Mouse (Mus musculus) thymus, adult 2 months (tissue): Measurements from ENCODE around the gene Anpep. TPM values are rescaled to one million over a fixed set of nuclear protein-coding genes. Genes with fewer than 3 reads are reported as not detected.
"Not testable (repeated sequence)": the region's sequence is repeated elsewhere in the genome, so short reads cannot be mapped to it uniquely, and the experiment has no call there.

ENCODE experiments used
- DNase-seq: peaks from one replicate; pipeline ENCODE4 v3.0.0; 2021
- H3K27ac ChIP-seq: fragments of 200-500 bp; 2 replicates; pipeline ENCODE4 v1.5.1; 2012; ENCODE audit warnings: low read length, control low read depth; ENCODE audit not compliant: control insufficient read depth, insufficient read depth
- H3K27me3 ChIP-seq: fragments of 200-500 bp; 2 replicates; pipeline ENCODE4 v1.6.1; 2012; ENCODE audit warnings: mild to moderate bottlenecking, low read length, moderate library complexity, mixed read lengths; ENCODE audit not compliant: control insufficient read depth, insufficient read depth
- H3K36me3 ChIP-seq: fragments of 200-500 bp; 2 replicates; pipeline ENCODE4 v1.6.1; 2012; ENCODE audit warnings: mild to moderate bottlenecking, low read length, moderate library complexity; ENCODE audit not compliant: control insufficient read depth, insufficient read depth
- H3K4me1 ChIP-seq: fragments of 200-500 bp; replicated peaks from 2 replicates; pipeline ENCODE4 v1.6.1; 2012; ENCODE audit warnings: low read length; ENCODE audit not compliant: control insufficient read depth, insufficient read depth
- H3K4me3 ChIP-seq: fragments of 200-500 bp; 2 replicates; pipeline ENCODE4 v1.5.1; 2012; ENCODE audit warnings: mild to moderate bottlenecking, low read length, control low read depth, moderate library complexity; ENCODE audit not compliant: control insufficient read depth, insufficient read depth
- CTCF ChIP-seq: fragments of 200-500 bp; IDR thresholded peaks from 2 replicates; pipeline ENCODE4 v1.5.1; 2012; ENCODE audit warnings: mild to moderate bottlenecking, control low read depth, low read length, moderate library complexity, borderline replicate concordance; ENCODE audit not compliant: control insufficient read depth, poor library complexity, insufficient read depth; ENCODE audit errors: extremely low read depth
- POLR2A ChIP-seq: fragments of 200-500 bp; IDR thresholded peaks from 2 replicates; pipeline ENCODE4 v1.6.1; 2012; ENCODE audit warnings: mild to moderate bottlenecking, low read length, control low read depth, moderate library complexity; ENCODE audit not compliant: control insufficient read depth, poor library complexity, insufficient read depth; ENCODE audit errors: extremely low read depth
- WGBS: fragments of 180-500 bp; shearing (Covaris S2); methylation state at CpG from one replicate; pipeline ENCODE4 v1.1.7; 2018; 5-methylcytosine and 5-hydroxymethylcytosine counted together
- polyA plus RNA-seq: library from polyadenylated mRNA; depleted of rRNA; stranded (reverse); fragments of >200 nt; gene quantifications from 2 replicates; pipeline ENCODE4 v1.2.3, GENCODE M21; 2012

Gene Anpep
- polyA plus RNA-seq, 1 experiment = 20.6 TPM

DNA sequence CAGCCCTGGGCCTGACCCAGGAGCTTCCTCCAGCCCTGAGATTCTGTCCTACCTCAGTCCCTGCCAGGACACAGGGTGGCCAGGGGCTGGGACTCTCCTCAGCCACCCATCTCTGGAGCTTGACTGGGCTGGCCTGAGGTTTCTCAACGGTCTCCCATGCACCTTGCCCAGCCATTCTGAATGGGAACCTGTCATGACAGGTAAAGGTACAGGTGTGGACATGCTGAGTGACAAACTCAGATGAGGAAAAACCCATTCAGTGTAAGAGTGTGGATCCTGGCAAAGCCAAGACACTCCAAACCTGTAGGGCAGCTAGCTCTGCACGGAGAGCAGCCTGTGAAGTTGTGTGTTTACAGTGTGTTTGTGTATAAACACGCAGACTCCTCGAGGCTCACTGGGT lies 60.5 kb downstream of the Anpep start:
- WGBS = 86% methylated on average over 4 of the region's 4 CpGs
- H3K4me3 ChIP-seq = no peak overlapping the region
- H3K36me3 ChIP-seq = no peaks in the 10 kb centered on the region
- H3K4me1 ChIP-seq = no peaks in the 10 kb centered on the region
- DNase-seq = no peak
- TF ChIP-seq POLR2A (no peak), CTCF (no peak)
- H3K27me3 ChIP-seq = no peaks in the 10 kb centered on the region; the same call in 1 of the 2 replicates
- H3K27ac ChIP-seq = no peak overlapping the region

GRCm38 (mm10) chr7:79799506-79799905 lies 61.4 kb downstream of the Anpep start:
- 74% methylated on average over 6 of the region's 6 CpGs for WGBS
- no peak overlapping the region for H3K27ac ChIP-seq
- TF ChIP-seq POLR2A (no peak), CTCF (no peak)

DNA sequence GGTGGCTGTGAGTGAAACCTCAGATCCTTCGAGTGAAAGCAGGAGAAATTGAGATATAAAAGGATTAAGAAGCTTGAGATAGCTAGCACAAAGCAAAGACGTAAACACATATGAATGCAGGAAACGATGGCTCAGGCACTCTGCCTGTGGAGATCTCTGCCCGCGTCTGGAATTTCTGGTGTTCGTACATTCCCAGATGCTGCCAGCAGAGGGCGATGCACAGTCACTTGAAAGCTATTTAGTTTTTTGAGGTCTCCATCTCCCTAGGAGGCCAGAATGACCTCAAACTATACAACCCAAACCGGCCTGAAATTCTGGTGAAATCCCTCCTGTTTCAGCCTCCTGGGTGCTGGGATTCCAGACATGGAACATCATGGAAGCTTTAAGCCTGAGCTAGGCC lies 61.8 kb downstream of the Anpep start:
- WGBS = 3% methylated on average over 8 of the region's 8 CpGs
- TF ChIP-seq CTCF = peak; percentile 45; the same call in 1 of the 2 replicates
- no peak for TF ChIP-seq POLR2A
- H3K27ac ChIP-seq = no peak overlapping the region
- peak; percentile 59 for DNase-seq
- no peaks in the 10 kb centered on the region for H3K36me3 ChIP-seq
- H3K27me3 ChIP-seq = no peaks in the 10 kb centered on the region; the same call in 1 of the 2 replicates
- no peak overlapping the region for H3K4me3 ChIP-seq
- H3K4me1 ChIP-seq = no peaks in the 10 kb centered on the region

More at GRCm38 (mm10) chr7:79799506-79799905, 61.4 kb downstream of the Anpep start:
- Histone ChIP-seq H3K36me3 (no peaks in the 10 kb centered on the region), H3K4me3 (no peak overlapping the region), H3K27me3 (no peaks in the 10 kb centered on the region; the same call in 1 of the 2 replicates), H3K4me1 (no peaks in the 10 kb centered on the region)
- no peak for DNase-seq

GRCm38 (mm10) chr7:79798606-79799005 lies 62.3 kb downstream of the Anpep start:
- Histone ChIP-seq H3K27ac (no peak overlapping the region), H3K4me3 (no peak overlapping the region), H3K4me1 (no peaks in the 10 kb centered on the region), H3K36me3 (no peaks in the 10 kb centered on the region), H3K27me3 (no peaks in the 10 kb centered on the region; the same call in 1 of the 2 replicates)
- TF ChIP-seq POLR2A (no peak), CTCF (no peak)
- DNase-seq = no peak
- 34% methylated on average over 5 of the region's 5 CpGs for WGBS

DNA sequence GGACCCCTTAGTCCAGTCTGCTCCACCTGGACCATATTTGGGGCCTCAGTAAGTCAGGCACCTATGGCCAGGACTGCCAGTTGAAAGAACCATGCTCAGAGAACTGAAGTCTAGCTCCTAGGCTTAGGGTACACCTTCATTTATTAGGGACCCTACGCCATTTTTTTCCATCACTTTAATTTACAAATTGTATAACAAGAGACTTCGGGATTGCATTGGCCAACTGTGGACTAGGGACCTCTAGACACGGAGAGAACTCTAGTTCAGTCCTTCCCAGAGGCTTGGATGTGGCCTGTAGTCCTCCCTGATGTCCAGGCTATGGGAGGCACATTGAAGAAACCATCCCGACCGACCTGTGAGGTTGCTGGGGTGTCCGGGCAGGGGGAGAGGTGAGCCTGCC lies 67.2 kb downstream of the Anpep start, which contains the start of gene Mesp1:
Gene Mesp1 (minus strand): TSS at position 101 of the 400 bp plus-strand sequence.
- Histone ChIP-seq H3K36me3 (no peaks in the 10 kb centered on the region), H3K4me3 (peak within 1 kb of the TSS; percentile 5), H3K27ac (no peak within 1 kb of the TSS), H3K4me1 (no peaks in the 10 kb centered on the region; the same call in 1 of the 2 replicates), H3K27me3 (peaks cover 10% of the 10 kb centered on the region; the same call in 1 of the 2 replicates)
- 87% methylated on average over 6 of the region's 6 CpGs for WGBS
- DNase-seq = no peak
- TF ChIP-seq CTCF (no peak), POLR2A (no peak)

GRCm38 (mm10) chr7:79792635-79793421 lies 68.0 kb downstream of the Anpep start:
- Histone ChIP-seq H3K4me3 (peak overlapping the region; percentile 5), H3K27me3 (peaks cover 10% of the 10 kb centered on the region; the same call in 1 of the 2 replicates), H3K36me3 (no peaks in the 10 kb centered on the region), H3K4me1 (no peaks in the 10 kb centered on the region; the same call in 1 of the 2 replicates), H3K27ac (no peak overlapping the region)
- peak; percentile 38 for DNase-seq
- WGBS = 6% methylated on average over 80 of the region's 80 CpGs
- TF ChIP-seq POLR2A = no peak
- TF ChIP-seq CTCF = peak; percentile 69; the same call in 1 of the 2 replicates

DNA sequence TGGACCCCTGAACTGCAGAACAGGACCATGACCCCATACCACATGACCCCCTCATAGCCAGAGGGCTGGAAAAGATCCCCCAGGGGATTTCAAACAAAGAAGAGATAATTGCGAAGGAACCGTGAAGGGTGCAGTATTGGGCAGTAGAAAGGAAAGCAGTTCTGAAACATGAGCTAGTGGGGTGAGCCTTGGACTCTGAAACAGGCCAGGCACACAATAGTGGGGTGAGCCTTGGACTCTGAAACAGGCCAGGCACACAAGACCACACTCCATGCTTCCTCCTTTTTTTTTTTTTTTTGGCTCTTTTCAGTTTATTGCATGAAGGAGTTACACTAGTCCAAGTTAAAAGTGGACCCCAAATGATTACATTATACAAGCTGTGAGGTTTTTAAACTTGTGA lies 71.0 kb downstream of the Anpep start:
- WGBS = 93% methylated on average over 2 of the region's 2 CpGs

More for the DNA sequence above, 71.0 kb downstream of the Anpep start:
- H3K4me1 ChIP-seq, H3K27me3 ChIP-seq, H3K36me3 ChIP-seq, DNase-seq, H3K4me3 ChIP-seq, H3K27ac ChIP-seq: not testable (repeated sequence)
